Mouse (Mus musculus) spleen, adult 2 months (tissue): ENCODE results near the gene Chst11.

ENCODE experiments used
- CTCF ChIP-seq: fragments of 200-500 bp; IDR thresholded peaks from 2 replicates; pipeline ENCODE4 v1.5.1; 2011; ENCODE audit warnings: mild to moderate bottlenecking, inconsistent platforms; ENCODE audit not compliant: insufficient read depth, insufficient read length, insufficient replicate concordance; ENCODE audit errors: extremely low read depth
- POLR2A ChIP-seq: fragments of 200-500 bp; IDR thresholded peaks from 2 replicates; pipeline ENCODE4 v1.6.1; 2011; ENCODE audit warnings: low read depth, low read length, inconsistent platforms

DNA sequence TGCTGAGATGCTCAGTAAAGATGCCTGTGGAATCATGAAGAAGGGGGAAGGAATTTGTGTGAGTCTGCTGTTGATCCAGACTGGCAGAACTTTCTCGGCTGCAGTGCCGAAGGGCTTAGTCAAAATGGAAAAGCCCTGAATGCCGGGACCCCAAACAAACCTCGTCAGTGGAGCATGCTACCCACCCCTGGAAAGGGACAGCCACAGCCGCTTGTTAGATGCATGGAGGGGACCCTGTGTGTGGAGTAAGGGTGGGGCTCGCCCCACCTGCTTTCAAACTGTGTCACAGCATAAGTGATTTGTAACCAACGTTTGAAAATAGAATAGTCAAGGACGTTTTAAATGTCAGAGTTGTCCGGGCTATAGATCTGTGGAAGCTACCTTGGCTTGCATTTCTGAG, 181.0 kb downstream of the Chst11 start:
- no peak for TF ChIP-seq POLR2A
- TF ChIP-seq CTCF, result no peak
